Mouse (Mus musculus): ENCODE measurements around the gene Gm49353.

Gene Gm49353

DNA sequence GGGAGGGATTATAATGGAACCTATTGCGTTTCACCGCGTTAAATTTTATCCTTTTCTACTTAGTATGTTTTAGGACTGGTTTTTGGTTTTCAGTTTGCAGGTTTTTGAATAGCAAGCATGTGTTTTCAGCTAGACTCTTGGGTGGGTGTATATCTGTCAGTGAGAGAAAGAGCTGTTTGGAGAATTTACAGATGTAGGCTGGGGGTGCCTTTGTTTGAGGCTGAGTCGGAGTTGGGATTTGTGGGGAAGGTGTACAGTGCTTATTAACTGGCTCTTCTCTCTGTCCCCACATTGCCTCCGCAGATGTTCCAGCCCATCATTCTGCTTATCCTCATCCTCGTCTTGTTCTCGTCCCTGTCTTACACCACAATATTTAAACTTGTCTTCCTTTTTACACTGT is at the start of gene Gm49353:
Gene Gm49353 (plus strand): TSS at position 313 of the 400 bp plus-strand sequence.
- no peak for DNase-seq (ENCODE audit: low spot score in 2 of 2)

DNA sequence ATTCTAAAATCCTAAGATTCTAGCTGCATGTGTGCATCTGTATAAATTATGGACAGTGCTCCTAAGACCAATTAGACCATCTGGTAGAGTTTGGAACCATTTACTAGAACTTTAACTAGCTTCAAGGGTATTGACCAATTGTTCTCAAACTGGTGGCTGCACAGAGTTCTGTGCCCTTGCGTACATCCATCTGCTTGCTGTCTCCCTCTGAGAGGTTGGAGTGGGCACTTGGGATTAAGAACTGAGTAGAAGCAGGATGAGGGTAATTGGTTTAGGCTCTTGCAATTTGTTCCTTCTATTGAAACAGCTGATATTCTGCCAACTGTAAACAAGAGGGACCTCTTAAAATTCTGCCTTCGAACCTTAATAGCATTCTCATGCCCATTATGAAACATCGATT is 43.5 kb upstream of the Gm49353 start:
- no peak for DNase-seq (ENCODE audit: low spot score in 2 of 2)

DNA sequence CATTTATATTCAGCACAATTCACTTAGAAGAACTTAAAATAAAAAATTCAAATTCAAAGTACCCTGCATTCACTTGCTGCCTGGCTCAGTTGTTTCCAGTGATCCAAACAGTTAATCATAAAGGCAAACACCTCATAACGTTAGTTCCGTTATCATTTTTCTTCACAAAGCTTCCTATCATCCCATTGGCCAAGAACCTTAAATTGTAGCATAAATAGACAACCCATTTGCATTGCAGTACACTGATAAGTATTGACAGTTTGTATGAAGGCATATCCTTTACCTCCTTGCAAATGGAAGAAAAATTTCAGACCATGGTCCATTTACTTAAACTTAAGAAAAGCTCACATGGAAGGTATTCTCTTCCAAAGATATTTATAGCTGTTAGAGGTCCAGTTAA is 37.1 kb upstream of the Gm49353 start:
- no peak for DNase-seq (ENCODE audit: low spot score in 2 of 2)

DNA sequence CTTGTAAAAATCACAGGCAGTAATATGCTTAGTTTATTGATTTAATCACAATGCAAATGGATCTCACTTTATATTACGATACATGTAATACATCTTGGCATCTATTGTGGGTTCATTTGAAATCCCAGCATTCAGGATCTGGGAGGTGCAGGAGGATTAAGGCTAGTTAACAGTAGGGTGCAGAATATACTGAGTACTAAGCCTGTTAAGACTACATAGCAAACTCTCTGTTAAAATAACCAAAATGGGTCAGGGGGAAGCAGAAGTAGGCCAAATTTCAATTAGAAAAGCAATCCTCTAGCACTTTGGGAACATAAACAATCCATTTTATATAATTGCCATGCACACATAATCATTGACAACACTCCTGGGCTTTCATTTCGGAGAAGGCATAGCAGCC is 25.0 kb upstream of the Gm49353 start:
- DNase-seq (ENCODE audit: low spot score in 2 of 2), result no peak

DNA sequence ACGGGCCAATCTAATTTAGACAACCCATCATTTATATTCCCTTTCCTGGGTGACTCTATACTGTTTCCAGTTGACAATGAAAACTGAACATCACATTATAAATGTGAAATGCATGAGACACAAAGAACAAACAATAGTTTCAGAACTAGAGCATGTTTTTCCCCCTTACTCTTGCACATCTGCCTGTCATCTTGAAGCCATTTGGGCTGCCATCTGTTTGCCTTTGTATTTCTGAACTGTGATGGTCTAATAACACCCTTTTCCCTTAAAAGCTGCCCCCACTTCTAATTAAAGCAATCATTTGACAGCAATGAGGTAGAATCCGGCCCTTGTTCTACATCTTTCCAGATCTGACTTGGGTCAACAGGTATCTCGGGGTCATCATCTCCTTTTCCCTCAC is 23.1 kb upstream of the Gm49353 start:
- no peak for DNase-seq (ENCODE audit: low spot score in 2 of 2)

DNA sequence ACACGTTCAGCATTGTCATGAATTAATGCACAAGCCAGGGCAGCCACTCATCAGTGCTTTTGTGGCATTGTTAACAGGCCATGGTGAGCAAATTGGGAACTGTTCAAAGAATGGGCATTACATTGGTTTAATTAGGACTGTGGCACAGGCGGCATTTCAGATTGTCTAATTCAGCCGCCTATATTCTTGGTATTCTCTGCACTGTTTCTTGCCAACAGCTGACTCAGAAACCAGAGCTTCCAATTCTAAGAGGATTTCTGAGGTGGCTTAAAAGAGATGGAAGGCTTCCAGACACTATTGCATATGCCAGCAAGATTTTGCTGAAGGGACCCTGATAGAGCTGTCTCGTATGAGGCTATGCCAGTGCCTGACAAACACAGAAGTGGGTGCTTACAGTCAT is 21.9 kb upstream of the Gm49353 start:
- no peak for DNase-seq (ENCODE audit: low spot score in 2 of 2)

DNA sequence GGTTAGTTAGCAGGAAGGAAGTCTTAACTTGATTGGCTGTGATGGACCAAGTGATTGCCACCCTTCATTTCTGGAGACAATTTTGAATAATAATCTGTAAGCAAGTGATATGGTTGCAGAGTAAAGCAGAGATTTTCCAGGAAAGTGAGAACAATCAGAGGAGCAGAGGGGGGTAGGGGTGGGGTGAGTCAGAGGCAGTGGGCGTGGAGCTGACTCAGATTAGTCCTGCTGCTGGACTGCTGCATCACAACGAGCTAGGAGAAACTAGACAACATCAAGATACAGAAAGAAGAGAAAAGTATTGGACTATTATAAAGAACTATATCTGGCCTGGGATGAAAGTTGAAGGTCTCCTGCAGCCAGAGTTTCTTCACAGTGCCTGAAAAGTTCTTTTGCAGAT is 20.8 kb upstream of the Gm49353 start:
- no peak for DNase-seq (ENCODE audit: low spot score in 2 of 2)

DNA sequence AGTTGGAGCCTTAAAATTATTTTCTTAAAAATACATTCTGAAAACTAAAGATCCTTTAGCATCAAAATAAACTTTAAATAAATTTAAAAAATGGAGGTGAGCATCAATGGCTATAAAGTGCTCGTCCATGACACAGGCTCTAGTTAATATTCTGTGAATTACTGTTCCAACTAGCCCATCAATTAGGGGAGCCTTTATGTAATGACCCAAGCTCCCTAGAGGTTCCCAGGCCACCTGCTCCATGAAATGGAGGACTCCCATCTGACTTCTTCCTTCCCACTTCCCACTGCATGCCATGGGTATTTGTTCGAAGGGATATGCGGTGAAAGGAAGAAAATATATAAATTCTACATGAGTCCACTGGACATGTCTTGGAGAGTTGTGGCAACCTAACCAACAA is 18.5 kb upstream of the Gm49353 start:
- DNase-seq (ENCODE audit: low spot score in 2 of 2), result no peak

DNA sequence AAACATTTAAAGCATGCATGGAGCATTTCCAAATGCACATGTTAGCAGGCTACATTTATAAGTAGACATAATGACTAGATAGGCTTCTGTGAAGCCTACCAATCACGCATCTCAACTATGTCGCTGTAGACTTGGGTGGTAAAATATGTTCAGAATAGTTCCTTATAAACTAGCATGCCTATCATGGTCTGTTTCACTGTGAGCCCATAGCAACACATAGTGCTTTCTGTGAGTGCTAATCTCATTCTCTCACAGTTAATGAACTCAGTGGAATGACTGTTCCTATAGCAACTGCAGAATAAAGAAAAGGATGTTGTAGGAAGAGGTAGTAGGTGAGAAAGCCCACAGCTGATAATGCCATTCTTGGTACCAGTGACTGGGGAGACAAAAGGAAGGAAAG is 17.7 kb upstream of the Gm49353 start:
- DNase-seq (ENCODE audit: low spot score in 2 of 2), result no peak

DNA sequence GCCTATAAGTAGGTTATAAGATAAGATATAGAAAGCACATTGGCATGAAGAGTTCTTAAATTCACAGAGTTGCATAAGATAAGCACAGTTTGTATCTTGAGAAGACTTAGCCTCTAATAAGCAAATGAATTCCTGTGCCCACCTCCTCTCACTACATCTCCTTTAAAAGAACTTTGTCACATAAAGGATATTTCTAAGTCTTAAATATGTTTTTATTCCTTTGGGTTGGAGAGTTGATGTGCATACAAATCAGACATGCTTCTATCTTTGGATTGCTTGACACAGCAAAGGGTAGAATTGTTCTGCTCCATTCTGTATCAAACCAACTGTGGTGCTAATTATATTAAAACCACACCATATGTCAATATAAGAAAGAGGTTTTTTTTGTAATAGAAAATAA is 5.0 kb upstream of the Gm49353 start:
- DNase-seq (ENCODE audit: low spot score in 2 of 2), result no peak

DNA sequence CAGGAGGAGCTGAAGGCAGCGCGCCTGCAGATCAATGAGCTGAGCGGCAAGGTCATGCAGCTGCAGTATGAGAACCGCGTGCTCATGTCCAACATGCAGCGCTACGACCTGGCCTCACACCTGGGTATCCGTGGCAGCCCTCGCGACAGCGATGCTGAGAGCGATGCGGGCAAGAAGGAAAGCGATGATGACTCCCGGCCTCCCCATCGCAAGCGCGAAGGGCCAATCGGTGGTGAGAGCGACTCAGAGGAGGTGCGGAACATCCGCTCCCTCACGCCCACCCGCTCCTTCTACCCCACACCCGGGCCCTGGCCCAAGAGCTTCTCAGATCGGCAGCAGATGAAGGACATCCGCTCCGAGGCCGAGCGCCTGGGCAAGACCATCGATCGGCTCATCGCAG is 1.9 kb upstream of the Gm49353 start:
- DNase-seq (ENCODE audit: low spot score in 2 of 2), result no peak

DNA sequence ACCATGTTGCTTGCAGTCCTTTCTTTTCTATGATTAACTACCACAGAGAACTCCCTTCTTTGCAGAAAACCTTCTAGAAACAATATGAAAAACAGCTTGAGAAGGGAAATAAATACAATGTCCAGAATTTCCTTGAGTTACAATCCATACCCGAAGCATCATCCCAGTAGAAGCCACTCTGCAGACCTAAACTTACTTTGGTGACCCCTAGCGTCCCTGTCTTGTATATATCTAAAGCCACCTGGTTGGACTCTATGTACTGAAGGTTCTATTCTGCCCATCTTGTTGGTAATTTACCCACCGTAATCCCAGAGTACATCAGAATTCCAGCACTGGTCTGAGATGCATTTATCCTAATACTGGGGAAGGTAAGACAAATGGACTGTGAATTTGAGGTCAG is 1.1 kb downstream of the Gm49353 start:
- DNase-seq (ENCODE audit: low spot score in 2 of 2), result no peak

DNA sequence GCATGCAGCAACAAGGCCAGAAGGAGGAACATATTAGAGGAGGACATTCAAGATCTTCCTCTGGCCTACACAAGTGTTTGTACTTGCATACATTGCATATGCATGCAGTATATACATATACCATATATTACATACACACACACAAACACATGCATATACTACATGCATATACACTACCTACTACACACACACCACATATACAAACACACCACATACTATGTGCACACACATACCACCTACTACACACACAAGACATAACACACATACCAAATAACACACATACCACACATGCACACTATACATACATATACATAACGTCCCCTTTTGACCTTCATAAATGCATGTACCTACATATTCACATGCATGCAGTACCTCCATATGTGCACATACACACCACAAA is 1.9 kb downstream of the Gm49353 start:
- DNase-seq (ENCODE audit: low spot score in 2 of 2), result no peak

DNA sequence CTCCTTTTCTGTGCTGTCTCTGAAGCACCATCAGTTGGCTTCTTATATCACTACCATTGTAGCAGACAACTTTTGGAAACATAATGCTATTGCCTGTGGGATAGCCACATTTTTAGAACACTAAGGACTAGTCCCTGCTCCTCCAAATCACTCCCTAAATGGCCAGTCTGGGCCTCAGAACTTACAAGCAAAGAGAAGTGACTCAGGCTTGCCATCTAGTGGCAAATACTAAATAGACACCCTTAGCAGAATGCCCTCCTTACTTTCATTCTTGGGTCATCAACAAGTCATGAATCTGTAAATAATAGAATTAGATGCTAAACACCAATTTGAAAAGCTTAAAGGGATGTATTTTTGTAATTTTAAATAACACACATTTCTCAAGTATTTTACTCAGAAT is 8.0 kb downstream of the Gm49353 start:
- DNase-seq (ENCODE audit: low spot score in 2 of 2), result no peak

DNA sequence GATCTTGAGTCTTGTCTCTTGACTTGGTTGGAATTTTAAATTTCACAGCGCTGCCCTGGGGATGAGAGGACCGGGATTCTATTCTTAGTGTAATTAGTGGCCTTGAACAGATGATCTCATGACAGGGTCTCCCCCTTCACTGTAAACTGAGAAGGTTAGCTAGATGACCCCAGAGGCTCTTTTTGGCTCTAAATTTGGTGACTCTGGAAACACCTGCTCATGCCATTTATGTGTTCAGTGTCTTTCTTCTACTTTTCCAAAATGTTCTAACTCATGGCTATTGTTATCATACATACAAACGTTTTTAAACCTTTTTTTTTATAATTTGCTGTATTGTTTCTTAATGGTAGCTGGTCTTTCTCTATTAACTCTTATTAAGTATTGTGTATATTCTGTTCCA is 10.0 kb downstream of the Gm49353 start:
- no peak for DNase-seq (ENCODE audit: low spot score in 2 of 2)

DNA sequence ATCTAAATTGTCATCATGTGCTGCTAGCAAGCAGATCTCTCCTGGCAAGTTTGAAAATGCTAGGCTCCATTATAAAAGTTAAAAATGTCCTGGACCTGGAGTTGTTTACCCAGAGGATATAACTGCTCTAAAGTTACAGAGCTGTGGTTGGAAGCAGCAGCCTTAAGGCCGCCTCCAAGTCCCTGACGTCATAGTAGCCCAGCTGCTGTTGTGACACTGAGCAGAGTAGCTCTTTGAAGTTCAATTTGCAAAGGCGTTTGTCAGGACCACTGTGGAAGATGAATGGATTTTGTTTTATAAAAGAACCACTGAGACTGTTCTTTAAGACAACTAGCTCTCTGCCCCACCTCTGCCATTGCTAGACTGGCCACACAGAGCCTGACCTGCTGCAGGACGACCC is 12.7 kb downstream of the Gm49353 start, which contains the start of gene 9330159F19Rik:
Gene 9330159F19Rik (plus strand): TSS at position 154 of the 400 bp plus-strand sequence.
- DNase-seq (ENCODE audit: low spot score in 2 of 2), result no peak

DNA sequence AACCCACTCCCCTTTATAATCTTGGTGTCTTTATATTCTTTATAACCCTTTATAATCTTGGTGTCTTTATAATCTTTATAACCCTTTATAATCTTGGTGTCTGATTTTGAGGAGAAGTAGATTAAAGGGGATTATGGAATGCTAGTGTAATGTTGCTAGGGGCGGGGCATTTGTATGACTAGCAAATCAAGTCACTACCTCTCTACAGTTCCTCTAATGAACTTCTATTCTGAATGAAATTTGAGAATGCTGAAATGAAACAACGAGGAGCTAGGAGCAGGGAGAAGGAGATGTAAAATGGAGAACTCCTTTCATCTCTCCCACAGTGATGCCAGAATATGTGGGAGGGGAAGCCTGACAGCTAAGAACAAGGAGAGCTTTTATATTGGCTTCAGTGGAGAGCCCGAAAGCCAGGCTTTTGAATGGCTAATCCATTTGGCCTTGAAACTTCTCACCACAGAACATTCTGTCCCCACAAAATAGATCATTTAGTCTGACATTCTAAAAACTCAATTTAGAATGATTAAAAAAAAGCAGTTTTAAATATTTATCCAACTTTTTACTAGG is 14.9 kb downstream of the Gm49353 start:
- no peak for DNase-seq (ENCODE audit: low spot score in 2 of 2)

DNA sequence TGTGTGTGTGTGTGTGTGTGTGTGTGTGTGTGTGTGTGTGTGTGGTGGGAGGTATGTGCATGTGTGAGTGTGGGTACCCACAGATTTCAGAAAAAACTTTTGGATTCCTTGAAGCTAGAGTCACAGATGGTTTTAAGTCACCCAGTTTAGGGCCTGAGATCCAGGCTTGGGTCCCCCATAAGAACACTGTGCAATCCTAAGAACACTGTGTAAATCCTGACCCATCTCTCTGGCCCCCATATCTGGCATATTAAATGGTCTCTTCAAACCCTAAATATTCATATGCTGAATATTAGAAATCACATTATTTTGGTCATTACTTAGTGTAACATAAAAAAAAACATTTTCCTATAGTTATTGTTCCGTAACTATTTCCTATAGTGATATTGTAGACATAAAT is 18.2 kb downstream of the Gm49353 start:
- DNase-seq (ENCODE audit: low spot score in 2 of 2), result no peak

DNA sequence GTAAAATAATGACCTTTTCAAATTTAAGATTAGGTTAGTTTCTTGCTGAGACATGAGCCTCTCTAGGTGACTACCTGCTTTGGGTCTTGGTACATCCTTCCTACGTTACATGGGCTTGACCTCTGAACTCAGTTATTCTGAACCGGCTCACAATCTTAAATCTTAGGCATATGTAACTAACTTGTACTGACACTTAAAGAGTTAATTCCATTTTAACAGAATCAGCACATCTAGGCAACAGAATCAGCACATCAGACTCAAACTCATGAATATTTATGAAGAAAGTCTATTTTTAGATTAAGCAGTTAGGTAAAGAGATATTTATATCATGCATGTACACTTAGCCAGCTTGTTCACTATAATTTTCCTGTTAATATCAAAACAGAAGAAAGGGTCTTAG is 18.7 kb downstream of the Gm49353 start:
- DNase-seq (ENCODE audit: low spot score in 2 of 2), result no peak

DNA sequence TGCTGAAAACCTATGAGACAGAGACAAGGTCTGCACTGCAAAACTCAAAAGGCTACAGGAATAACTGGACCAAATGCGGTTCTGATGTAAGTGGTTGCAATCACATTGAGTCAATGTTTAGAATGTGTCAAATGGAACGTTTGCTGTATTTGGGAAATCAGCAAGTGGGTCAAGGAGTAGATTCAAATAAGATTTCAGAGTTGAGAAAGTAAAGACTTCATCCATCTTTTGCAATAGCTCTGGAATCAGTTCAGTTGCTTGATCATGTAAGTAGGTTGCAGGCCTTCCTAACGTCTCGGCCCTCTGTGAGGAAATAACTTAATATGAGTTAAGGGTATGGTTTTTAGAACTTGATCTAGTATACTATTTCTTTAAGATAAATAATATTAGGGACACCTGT is 26.6 kb downstream of the Gm49353 start:
- DNase-seq (ENCODE audit: low spot score in 2 of 2), result no peak

DNA sequence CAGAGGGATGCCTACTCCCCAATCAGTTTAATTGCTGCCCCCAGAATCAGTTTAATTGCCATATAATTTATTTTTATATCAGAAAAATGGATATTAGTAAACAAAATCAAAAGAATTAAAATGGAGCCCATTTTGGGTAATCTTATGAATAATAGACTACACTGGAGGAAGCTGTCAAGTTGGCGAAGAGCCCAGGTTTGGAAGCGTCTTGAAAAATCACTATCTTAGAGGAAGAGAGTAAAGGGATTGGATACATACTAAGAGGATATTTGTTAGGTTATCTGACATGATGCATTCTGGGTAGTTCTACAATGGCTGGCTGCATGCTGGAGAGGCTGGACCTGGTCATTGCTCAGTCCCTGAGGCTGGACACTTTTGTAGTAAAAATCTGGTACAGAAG is 32.5 kb downstream of the Gm49353 start:
- no peak for DNase-seq (ENCODE audit: low spot score in 2 of 2)
